Mouse (Mus musculus): ENCODE measurements at regions not wholly inside any gene's neighbourhood (a gene's known extent, or its start where the extent isn't known, plus 50 kb on each side); places are given as distances from the start of the nearest gene placed in this dataset.

DNA sequence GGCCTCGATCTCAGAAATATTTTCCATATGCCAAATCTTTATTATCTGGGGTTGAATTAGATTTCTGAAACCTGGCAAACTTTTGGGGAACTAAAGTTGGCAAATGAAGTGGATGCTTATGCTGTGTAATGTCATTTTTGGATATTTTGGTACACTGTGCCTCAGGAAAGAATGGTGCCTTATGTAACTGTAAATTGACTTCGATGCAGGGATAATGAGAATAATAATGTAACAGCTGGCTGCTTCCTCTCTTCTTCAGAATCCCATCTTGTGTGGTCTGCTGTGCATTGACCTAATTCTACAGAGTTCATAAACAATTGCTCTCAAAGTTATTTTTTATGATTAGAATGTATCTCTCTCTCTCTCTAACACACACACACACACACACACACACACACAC lies 545.6 kb downstream of the Tfap2b start:
- no peak for DNase-seq (ENCODE audit: low spot score in 2 of 2)
- intact Hi-C loops (cut with DNase I): no loop called here

DNA sequence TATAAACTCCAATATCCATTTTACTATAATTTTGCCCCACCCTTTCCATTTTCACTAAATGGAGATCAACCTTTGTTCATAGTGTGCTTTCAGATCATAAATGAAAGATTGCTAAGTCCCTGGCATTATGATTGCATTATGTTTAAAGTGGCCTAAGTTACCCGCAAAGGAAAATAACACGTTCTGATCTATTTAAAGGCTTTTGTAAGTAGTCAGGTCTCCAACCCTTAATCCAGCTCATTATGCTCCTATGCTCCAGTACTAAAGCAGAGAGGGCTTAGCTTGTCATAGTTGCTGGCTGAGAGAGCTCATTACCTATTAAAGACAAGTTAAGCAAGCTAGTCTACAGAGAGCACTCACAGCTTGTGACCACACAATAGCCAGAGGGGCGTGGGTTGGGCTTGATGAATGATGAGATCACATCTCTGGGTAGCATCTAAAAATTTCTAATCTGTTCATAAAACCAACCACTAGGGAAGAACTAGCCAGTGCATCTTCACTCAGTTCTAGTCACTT lies 549.3 kb downstream of the Tfap2b start:
- intact Hi-C loops (cut with DNase I): no loop called here
- DNase-seq (ENCODE audit: low spot score in 2 of 2): no peak

DNA sequence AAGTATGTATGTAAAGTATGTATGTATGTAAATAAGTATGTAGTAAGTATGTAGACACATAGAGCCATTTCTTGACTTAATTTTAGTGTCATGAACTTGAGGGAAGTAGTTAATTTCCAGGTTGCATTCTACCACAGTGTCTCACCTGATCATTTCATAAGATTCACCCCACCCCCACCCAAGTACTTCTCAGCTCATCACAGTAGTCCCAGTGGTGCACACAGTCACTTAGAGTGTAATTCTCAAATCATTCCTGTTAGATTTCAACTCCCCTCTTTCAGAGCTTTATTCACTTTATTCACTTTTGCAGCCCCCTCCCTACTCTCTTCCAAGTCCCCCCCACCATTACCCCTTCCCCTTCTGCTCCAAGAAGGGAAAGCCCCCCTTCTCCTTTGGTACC lies 558.2 kb downstream of the Tfap2b start:
- intact Hi-C loops (cut with DNase I): no loop called here
- no peak for DNase-seq (ENCODE audit: low spot score in 2 of 2)

DNA sequence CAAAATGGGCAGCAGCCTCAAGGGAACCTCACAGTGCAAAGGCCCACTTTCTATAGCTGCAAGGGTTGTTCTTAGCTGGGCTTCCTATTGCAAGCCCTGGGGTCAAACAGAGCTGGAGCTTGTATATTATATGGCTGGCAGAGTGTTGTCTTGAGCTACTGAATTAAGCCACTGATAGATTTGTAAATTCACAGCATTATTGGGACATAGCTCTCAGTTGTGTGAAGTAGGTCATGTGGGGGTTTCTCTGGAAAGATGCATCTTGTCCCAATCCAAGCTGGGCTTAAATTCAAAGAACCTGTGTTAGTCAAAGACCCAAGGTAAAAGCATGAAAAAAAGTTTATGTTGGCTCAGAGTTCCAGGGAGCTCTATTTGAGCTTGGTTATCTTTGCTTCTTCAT lies 563.6 kb downstream of the Tfap2b start:
- DNase-seq (ENCODE audit: low spot score in 2 of 2): no peak
- intact Hi-C loops (cut with DNase I): no loop called here

DNA sequence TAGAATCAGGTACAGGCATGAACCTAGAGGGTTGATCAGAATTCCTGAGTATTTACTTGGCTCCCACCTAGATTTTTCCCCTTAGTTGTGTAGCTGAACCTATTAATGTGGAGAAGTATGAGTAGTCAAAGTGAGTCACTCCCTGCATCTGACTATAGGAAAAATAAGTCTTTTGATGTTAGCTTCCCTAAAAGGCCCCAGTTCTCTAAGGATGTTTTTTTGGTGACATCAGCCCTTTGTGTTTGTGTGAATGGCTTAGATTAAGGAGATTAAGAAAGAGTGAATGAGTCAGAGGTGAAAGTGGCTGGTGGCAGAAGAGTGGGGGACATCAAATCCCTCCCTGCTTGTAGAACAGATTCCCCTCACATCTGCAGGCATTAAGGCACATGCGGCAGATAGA lies 565.8 kb downstream of the Tfap2b start:
- intact Hi-C loops (cut with DNase I): no loop called here
- DNase-seq (ENCODE audit: low spot score in 2 of 2): no peak

DNA sequence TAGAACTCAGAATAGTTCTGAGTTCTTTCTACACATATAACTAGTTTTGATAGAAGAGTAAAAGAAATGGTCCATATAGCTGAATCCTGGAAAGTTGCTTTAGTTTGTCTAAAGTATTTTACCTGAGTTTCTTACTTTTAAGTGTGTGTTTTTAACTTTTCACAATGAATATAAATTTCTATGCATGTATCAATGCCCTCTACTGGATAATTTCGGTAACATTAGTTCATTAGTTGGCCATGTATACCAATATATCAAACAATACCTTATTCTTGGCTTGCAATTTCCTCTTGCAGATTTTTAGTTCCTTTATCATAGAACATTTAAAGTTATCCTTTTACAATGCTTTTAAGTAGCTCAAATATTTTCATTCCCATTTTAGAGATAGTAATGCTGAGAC lies 568.8 kb downstream of the Tfap2b start:
- intact Hi-C loops (cut with DNase I): no loop called here

DNA sequence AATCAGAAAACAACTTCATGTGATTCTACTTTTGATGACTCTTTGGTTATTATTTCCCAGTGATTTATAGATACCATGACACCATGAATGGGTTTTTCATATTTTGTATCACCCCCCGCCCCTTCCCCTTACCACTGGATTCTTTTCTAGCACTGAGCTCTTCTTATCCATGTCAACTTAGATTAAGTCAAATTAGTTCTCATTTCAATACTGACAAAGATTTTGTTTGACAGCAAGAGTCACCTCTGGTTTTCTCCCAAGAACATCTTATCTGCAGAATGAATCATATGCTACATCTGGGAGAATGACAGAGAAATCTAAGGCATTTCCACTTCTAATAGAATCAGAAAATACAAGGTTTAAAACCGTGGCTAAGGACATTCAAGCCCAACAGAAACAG lies 578.3 kb downstream of the Tfap2b start:
- intact Hi-C loops (cut with DNase I): no loop called here
- DNase-seq (ENCODE audit: low spot score in 2 of 2): no peak

More for the DNA sequence above, 568.8 kb downstream of the Tfap2b start:
- DNase-seq (ENCODE audit: low spot score in 2 of 2): no peak

DNA sequence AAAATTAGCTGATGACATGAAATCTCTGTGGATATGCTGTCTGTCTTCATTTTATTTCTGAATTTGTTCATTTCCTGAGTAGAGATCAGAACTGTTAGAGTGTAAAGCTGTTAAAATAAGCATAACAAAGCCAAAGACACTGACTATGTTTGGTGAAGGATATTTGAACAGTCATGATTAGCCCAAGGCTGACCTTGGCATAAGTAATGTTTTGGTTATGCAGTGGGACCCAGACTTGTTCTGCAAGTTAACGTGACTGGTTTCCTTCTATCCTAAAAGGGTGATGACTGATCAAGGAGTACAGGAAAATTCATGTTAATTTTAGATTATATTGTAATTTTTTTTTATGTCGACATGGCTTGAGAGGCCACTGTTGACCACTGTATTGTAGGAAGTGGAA lies 585.4 kb downstream of the Tfap2b start:
- intact Hi-C loops (cut with DNase I): no loop called here
- DNase-seq (ENCODE audit: low spot score in 2 of 2): no peak

DNA sequence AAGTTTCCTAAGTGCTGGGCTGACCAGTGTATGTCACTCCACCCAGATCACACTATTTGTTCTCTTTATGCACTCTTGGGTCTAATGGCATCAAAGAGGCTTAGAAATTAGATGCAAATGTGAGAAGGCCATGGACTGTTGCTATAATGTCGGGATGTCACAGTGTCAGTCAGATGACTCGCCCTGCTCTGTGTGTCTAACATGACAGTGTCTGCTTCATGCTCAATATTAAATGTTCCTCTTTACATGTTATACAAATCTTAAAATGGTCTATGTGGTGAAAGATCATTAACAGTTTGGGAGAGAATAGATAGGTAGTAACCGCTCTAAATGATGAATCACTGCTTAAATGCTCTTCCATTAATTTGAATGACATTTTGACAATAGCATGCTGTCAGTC lies 617.2 kb downstream of the Tfap2b start:
- intact Hi-C loops (cut with DNase I): no loop called here
- no peak for DNase-seq (ENCODE audit: low spot score in 2 of 2)

DNA sequence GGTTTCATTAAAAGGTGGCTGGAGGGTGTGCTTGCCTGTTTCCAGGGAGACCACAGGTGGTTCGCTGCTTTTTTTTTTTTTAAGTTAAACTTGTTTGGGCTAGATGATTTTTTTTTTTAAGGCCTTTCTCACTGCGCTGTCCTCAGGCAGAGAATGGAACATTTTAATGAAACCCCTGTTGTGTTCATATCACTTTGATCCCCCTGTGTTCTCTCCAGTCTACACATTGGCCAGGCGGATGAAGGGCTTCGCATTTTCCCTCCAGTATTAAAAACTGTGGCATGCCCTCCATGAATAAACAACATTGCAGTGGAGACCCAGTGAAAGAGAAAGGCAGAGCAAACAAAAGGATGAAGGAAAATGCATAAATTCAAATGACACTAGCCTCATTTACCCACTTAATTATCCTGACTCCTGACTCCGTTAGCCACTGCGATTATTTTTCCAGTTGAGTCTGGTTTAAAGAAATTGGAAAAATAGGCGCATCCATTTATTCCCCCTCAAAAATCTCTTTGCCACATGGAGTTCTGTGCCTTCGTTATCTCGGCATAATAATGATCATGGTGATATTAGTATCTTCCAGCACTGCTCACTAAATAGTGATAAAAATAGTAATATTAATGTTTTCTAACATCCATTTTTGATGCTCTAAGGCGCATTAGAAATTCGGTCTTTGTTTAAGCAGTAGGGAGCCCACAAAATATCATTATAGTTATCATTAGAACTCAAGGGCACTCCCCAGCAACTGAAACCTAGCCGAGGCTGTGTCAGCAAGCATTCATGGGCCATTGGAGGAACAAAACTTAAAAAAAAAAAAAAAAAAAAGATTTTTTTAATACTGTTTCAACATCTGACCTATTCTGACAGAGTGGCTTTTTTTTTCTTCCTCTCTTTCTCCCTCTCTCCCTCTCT lies 618.0 kb downstream of the Tfap2b start:
- DNase-seq (ENCODE audit: low spot score in 2 of 2): no peak
- intact Hi-C loops (cut with DNase I): no loop called here

DNA sequence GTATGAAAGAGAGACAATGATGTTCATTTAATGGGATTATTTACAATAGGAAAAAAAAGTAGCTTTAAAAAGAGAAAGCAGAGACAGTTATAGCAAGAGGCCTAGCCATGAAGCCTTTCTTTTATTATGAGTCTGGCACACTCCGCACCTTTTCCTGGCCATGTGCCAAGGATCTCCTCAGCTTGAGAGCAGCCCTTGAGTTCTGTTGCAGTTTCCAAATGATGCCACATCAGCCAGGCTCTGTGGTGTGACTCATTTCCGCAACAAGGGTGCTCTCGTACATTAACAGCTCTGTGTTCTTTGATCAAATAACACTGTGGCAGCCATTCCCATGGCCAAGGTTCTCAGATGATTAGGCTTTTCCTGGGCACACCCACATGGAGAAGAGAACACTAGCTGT lies 641.2 kb downstream of the Tfap2b start:
- peak; percentile 12 to 45 for DNase-seq (ENCODE audit: low spot score in 2 of 2)
- intact Hi-C loops (cut with DNase I): no loop called here

DNA sequence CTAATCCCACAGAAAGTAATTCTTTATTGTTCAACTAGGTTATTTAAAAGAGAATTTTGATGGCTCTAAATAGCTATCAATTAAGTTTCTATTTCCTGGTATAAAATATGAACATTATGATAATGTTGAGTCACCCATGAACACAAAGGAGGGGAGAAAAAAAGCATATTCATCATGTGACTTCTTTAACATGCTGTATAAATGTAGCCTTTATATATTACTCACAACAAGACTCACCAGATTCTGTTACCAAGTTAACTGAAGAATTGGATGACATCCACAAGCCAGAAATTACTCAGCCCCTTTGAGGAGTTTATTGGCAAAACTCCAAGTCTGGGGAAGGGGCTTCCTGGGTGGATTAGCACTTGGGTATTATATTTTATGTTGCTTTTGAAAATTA lies 648.5 kb downstream of the Tfap2b start:
- intact Hi-C loops (cut with DNase I): no loop called here
- DNase-seq (ENCODE audit: low spot score in 2 of 2): no peak

DNA sequence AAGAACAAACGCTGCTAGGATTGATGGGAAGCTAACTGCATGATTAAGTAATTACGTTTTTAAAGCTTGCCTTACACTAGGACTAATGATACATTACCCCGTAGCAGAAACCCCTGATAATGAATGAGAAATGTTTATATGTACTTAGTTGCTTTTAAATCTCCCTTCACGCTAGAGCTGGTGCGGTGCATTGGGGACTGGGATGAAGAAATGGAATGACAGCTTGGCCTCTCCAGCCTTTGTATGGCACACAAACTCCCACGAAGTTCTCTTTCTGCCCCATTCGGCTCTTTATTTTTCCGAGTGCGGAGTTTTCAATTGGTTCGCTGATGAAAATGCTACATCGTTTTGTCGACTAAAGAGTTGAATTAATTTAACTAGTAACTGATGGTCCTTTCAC lies 659.8 kb downstream of the Tfap2b start:
- no peak for DNase-seq (ENCODE audit: low spot score in 2 of 2)
- intact Hi-C loops (cut with DNase I): no loop called here

DNA sequence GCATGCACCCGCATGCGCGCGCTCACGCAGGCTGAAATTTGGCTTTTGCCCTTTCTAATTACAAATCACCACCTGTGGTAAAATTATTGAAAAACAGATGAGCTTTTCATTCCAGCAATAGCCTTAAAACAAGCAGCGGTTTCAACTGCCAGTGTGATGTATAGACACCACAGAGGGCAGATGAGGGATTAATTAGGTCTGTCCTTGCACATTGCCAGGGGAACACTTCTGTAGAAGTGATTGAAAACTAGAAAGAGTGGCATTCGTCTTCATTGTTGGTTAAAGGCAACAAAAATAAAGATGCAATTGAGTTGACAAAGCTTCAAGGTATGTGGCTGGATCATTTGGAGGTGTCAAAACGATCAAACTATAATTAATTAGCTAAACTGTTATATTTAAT lies 672.5 kb downstream of the Tfap2b start:
- intact Hi-C loops (cut with DNase I): no loop called here

DNA sequence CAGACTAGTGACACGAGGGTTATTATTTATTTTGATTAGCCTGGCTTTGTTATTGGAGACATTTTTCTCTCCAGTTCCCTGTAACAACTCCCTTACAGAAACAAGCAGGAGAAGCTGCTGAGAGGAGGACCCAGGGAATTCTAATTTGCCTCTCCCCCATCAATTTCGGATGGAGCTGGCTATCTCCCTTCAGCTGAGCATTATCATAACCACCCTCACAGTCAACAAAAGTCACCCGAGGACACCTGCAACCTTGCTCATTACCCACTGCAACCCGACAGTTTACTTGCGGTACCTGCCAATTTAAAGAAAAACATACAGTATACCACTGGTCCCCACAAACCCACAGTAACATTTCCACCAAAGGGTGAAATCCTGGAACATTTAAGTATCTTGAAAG lies 690.7 kb downstream of the Tfap2b start:
- intact Hi-C loops (cut with DNase I): no loop called here
- no peak for DNase-seq (ENCODE audit: low spot score in 2 of 2)

More for the DNA sequence above, 672.5 kb downstream of the Tfap2b start:
- no peak for DNase-seq (ENCODE audit: low spot score in 2 of 2)

DNA sequence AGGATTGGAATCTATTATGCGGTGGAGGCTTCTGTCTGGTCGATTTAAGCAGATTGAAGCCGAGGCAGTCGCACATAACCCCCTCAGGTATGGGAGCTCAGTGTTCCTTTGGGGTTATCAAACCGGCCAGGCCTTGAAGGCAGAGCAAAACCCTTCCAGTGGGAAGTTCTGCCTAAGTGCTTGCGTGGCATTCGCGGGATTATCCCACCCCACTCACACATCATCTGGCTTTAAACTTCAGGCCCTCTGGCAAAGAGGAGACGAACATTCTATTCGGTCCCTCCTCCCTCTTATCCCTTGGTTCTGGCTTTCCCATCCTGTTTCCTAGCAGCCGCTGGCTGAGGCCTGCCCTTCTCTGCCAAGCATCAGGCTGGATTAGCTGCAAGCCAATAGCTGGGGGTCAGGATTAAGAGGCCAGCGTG lies 691.2 kb downstream of the Tfap2b start:
- intact Hi-C loops (cut with DNase I): no loop called here
- DNase-seq (ENCODE audit: low spot score in 2 of 2): no peak

DNA sequence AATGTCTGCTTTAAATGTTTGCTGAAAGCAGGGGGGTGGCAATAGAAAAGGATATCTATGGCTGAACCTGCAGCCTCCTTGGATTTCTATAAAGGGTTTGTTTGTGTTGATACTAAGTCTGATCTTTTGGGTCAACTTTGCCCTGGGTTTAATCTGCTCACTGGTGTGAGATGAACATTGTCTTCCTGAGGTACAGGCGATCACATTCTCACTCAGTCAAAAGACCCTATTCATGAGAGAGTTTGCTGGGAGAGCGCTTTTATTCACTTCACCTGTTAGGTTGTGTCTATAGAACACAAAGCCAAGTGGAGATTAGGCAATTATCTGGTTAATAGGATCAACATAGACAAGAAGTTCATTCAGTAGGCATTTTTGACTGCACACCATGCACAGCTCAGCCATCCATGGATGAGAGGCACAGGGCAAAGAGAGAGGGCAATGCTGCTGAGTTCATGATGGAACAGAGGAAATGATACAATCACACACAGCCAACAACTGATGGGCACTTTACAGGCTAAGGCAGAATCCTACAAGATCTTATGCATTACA lies 692.3 kb downstream of the Tfap2b start:
- no peak for DNase-seq (ENCODE audit: low spot score in 2 of 2)
- intact Hi-C loops (cut with DNase I): no loop called here

DNA sequence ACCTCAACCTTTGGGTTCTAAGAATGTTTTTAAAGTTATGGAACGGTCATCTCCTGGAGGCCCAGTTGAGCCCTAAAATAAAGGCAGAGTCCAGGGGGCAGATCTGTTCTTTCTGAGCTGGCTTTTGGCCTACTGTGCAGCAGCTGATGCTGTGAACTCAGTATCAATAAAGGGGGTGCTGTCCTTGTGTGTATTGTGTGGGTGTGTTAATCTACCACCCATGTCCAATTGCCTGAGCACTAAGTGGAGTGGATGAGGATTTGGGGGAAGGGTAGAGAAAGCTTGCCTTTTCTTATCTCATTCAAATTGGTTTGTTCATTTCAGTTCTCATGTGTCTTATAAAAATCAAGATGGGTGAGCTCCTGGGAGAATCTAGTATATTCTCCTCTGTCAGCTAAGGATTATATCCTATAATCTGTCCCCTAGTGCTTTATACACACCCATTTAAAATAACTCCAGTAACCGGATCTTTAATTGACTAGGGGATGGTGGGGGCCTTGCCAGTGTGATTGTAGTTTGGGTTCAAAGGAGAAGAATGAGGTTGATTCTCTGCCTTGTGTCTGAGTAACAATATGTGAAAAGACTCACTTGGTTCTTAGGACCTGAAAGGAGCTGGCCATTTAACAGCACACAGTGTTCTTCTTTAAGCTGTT lies 703.6 kb downstream of the Tfap2b start:
- intact Hi-C loops (cut with DNase I): no loop called here
- no peak for DNase-seq (ENCODE audit: low spot score in 2 of 2)

DNA sequence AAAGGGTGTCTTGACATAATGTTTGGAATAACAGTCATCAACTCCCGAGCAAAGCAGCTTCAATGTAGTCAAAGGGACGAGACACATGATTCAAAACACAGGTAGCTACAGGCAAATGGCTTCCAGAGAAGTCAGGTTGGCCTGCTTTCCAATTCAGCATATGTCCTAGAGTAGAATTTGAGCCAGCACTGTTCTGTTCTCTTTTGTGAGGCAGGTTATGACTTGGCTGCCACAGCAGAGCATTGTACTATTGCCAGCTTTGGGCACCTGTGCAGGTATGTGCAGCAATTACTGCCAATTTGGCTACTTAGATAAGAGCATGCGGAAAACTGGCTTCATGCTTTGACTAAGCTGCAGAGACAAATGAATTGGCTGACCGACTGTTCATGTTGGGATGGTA lies 699.1 kb downstream of the Pkhd1 start:
- no peak for DNase-seq (ENCODE audit: low spot score in 2 of 2)
- intact Hi-C loops (cut with DNase I): no loop called here

DNA sequence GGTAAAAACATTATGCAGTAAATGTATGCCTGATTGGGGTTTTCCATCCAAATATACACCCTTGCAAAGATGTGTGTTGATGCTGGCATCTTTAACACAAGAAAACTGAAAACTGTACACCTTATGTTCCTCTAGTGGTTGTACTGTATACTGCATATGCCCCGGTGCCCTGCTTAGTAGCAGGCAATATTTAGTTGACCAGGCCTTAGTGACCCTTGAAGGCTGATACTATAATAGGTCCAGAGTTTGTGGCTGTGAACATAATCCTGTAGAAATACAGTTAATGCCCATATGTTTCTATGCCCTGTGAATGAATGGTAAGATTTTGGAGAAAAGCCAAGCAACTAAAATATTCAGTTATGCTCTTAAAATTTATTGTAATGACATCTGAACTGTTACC lies 690.7 kb downstream of the Pkhd1 start:
- intact Hi-C loops (cut with DNase I): no loop called here
- DNase-seq (ENCODE audit: low spot score in 2 of 2): no peak

Data from left cerebral cortex, postnatal 25 days (tissue).